ENCODE assay signal across 27 mouse cellular contexts in the genomic region with DNA sequence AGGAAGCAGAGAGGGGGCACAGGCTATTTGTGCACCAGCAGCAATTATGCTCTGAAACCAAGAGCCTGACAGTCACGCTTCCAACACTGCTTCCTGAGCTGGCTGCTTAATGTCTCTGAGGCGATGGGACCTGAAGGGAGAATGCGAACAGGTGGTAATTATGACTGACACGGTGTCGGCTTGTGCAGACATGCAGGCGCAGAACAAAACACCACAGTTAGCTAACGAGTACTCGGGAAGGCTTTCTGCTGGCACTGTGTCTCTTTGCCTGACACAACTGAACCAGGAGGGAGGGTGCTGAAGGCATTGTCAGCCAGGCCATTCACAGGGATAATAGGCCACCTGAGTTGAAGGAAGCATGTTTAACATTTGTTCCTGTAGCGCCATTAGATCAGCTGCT.
DNase-seq lines count a peak whose midpoint lies in the region; ATAC-seq and TF ChIP-seq lines count a peak whose summit lies in the region.
"Had no signal": no experiment of that assay in that cellular context is flagged by ENCODE, and none has a peak within 500 bp of the region (broad histone marks: within the 10 kb centered on the region; RNA-seq: fewer than 3 reads in every experiment).

No protein-coding gene starts in this region.

- DNase-seq in forebrain, postnatal 0 days, result peak; percentile 37
- DNase-seq in forebrain, embryonic 10.5 days (ENCODE audit: extremely low spot score, low spot score), result no peak
- DNase-seq in right cerebral cortex, postnatal 4 days, result peak; percentile 4
- no peak for DNase-seq in right cerebral cortex, postnatal 10 days (ENCODE audit: low spot score in 2 of 2)
- DNase-seq in embryonic facial prominence, embryonic 11.5 days (ENCODE audit: low spot score), result peak; percentile 10
- peak; percentile 22 for DNase-seq in retina, postnatal 1 day
- no peak for DNase-seq in adrenal gland, postnatal 36 days
- no peak for DNase-seq in cerebellum, postnatal 25 days
- DNase-seq: adrenal gland, adult 2 months; B cell, adult 2 months; cerebellum, adult 9-11 months; heart, postnatal 10 days; kidney, adult 9 months; kidney, postnatal 36 days; layer of hippocampus, adult 9-11 months; thymus, postnatal 25 days had no signal

- no peak overlapping the region for H3K4me3 ChIP-seq in forebrain, postnatal 0 days (ENCODE audit: low read depth, low read length)
- H3K4me3 ChIP-seq in forebrain, embryonic 10.5 days, result no peak overlapping the region
- H3K4me3 ChIP-seq in embryonic facial prominence, embryonic 11.5 days (ENCODE audit: low read depth, low read length), result no peak overlapping the region
- H3K4me3 ChIP-seq: embryonic facial prominence, embryonic 12.5 days; forebrain, embryonic 12.5 days; heart, embryonic 10.5 days; hindbrain, embryonic 12.5 days; limb, embryonic 13.5 days; lung, embryonic 15.5 days; midbrain, embryonic 12.5 days; neural tube, embryonic 15.5 days had no signal

- H3K27me3 ChIP-seq in forebrain, postnatal 0 days (ENCODE audit: insufficient read depth, low read length), result no peaks in the 10 kb centered on the region
- H3K27me3 ChIP-seq in forebrain, embryonic 10.5 days (ENCODE audit: poor library complexity, severe bottlenecking), result no peaks in the 10 kb centered on the region
- no peaks in the 10 kb centered on the region for H3K27me3 ChIP-seq in embryonic facial prominence, embryonic 11.5 days (ENCODE audit: control insufficient read depth, insufficient read depth, low read length)
- H3K27me3 ChIP-seq: embryonic facial prominence, embryonic 12.5 days; forebrain, embryonic 12.5 days; hindbrain, embryonic 12.5 days; limb, embryonic 13.5 days; lung, embryonic 15.5 days; midbrain, embryonic 12.5 days; neural tube, embryonic 15.5 days had no signal

- H3K9me3 ChIP-seq in forebrain, postnatal 0 days (ENCODE audit: low read length), result no peaks in the 10 kb centered on the region
- no peaks in the 10 kb centered on the region for H3K9me3 ChIP-seq in forebrain, embryonic 10.5 days
- H3K9me3 ChIP-seq in embryonic facial prominence, embryonic 11.5 days (replicated peaks; ENCODE audit: control insufficient read depth, low read length), result no peaks in the 10 kb centered on the region
- H3K9me3 ChIP-seq: embryonic facial prominence, embryonic 12.5 days; forebrain, embryonic 12.5 days; heart, embryonic 10.5 days; hindbrain, embryonic 12.5 days; limb, embryonic 13.5 days; lung, embryonic 15.5 days; midbrain, embryonic 12.5 days; neural tube, embryonic 15.5 days had no signal

- H3K9ac ChIP-seq in forebrain, postnatal 0 days, result no peak overlapping the region
- no peak overlapping the region for H3K9ac ChIP-seq in embryonic facial prominence, embryonic 11.5 days (replicated peaks; ENCODE audit: low read length)
- H3K9ac ChIP-seq: embryonic facial prominence, embryonic 12.5 days; forebrain, embryonic 12.5 days; hindbrain, embryonic 12.5 days; limb, embryonic 13.5 days; liver, embryonic 14.5 days; lung, embryonic 15.5 days; midbrain, embryonic 12.5 days; neural tube, embryonic 15.5 days had no signal

- H3K4me1 ChIP-seq in forebrain, postnatal 0 days (ENCODE audit: insufficient read depth), result no peaks in the 10 kb centered on the region; the same call in 1 of the 2 replicates
- H3K4me1 ChIP-seq in forebrain, embryonic 10.5 days, result peaks cover 7% of the 10 kb centered on the region
- H3K4me1 ChIP-seq in embryonic facial prominence, embryonic 11.5 days (ENCODE audit: control insufficient read depth, insufficient read depth, low read length), result no peaks in the 10 kb centered on the region
- H3K4me1 ChIP-seq: embryonic facial prominence, embryonic 12.5 days; heart, embryonic 10.5 days; hindbrain, embryonic 12.5 days; limb, embryonic 13.5 days; lung, embryonic 15.5 days; neural tube, embryonic 15.5 days had no signal

- H3K4me2 ChIP-seq in forebrain, postnatal 0 days (ENCODE audit: low read depth), result no peak overlapping the region
- no peak overlapping the region for H3K4me2 ChIP-seq in embryonic facial prominence, embryonic 11.5 days (ENCODE audit: low read depth, low read length)
- H3K4me2 ChIP-seq: embryonic facial prominence, embryonic 12.5 days; forebrain, embryonic 12.5 days; hindbrain, embryonic 12.5 days; limb, embryonic 13.5 days; lung, embryonic 15.5 days; midbrain, embryonic 12.5 days; neural tube, embryonic 15.5 days had no signal

- TF ChIP-seq CTCF in forebrain, postnatal 0 days (IDR thresholded peaks at IDR 0.05; ENCODE audit: low read depth), result no peak

- no peak overlapping the region for H3K27ac ChIP-seq in forebrain, postnatal 0 days (ENCODE audit: low read depth, low read length)
- no peak overlapping the region for H3K27ac ChIP-seq in forebrain, embryonic 10.5 days
- no peak overlapping the region for H3K27ac ChIP-seq in embryonic facial prominence, embryonic 11.5 days (replicated peaks; ENCODE audit: low read depth, low read length)
- H3K27ac ChIP-seq: embryonic facial prominence, embryonic 12.5 days; forebrain, embryonic 12.5 days; heart, embryonic 10.5 days; hindbrain, embryonic 12.5 days; limb, embryonic 13.5 days; liver, embryonic 14.5 days; lung, embryonic 15.5 days; macrophage; midbrain, embryonic 12.5 days; neural tube, embryonic 15.5 days had no signal

- ATAC-seq in forebrain, postnatal 0 days, result peak; percentile 66; the same call in 1 of the 2 replicates
- no peak for ATAC-seq in embryonic facial prominence, embryonic 11.5 days (replicated peaks; ENCODE audit: insufficient number of reproducible peaks, low FRiP score, low TSS enrichment, low read depth)
- ATAC-seq: inflammation-experienced regulatory T-cells, adult 6 months had no signal

- WGBS in forebrain, postnatal 0 days, result 11% methylated on average over 9 of the region's 9 CpGs
- WGBS in forebrain, embryonic 10.5 days, result 53% methylated on average over 9 of the region's 9 CpGs
- WGBS in embryonic facial prominence, embryonic 11.5 days, result 51% methylated on average over 9 of the region's 9 CpGs

- no peaks in the 10 kb centered on the region for H3K36me3 ChIP-seq in forebrain, postnatal 0 days (ENCODE audit: insufficient read depth)
- H3K36me3 ChIP-seq in forebrain, embryonic 10.5 days (replicated peaks), result no peaks in the 10 kb centered on the region
- H3K36me3 ChIP-seq in embryonic facial prominence, embryonic 11.5 days (replicated peaks; ENCODE audit: control insufficient read depth, insufficient read depth, low read depth, low read length), result no peaks in the 10 kb centered on the region
- H3K36me3 ChIP-seq: embryonic facial prominence, embryonic 12.5 days; forebrain, embryonic 12.5 days; heart, embryonic 10.5 days; hindbrain, embryonic 12.5 days; limb, embryonic 13.5 days; lung, embryonic 15.5 days; midbrain, embryonic 12.5 days; neural tube, embryonic 15.5 days had no signal

Comparison
In these comparisons a context has a peak if more than half of its experiments do, and no peak if none do; other contexts are left out.
1. DNase-seq: peak in forebrain, postnatal 0 days (single experiment), right cerebral cortex, postnatal 4 days (single experiment), embryonic facial prominence, embryonic 11.5 days (single experiment) and retina, postnatal 1 day (single experiment); none in forebrain, embryonic 10.5 days (single experiment), right cerebral cortex, postnatal 10 days (0 of 2), adrenal gland, postnatal 36 days (0 of 2) and cerebellum, postnatal 25 days (0 of 2).